Mouse (Mus musculus) hindbrain, embryonic 11.5 days (tissue): ENCODE results near the gene Foxn2. TPM values are rescaled to one million over a fixed set of nuclear protein-coding genes. Genes with fewer than 3 reads are reported as not detected.
A peak's percentile ranks its signal among the peaks of the same experiment; 100 is the strongest.

Source experiments
- ATAC-seq: fragments of 200-750 bp; cut with Nextera tagmentation; 2 replicates; pipeline ENCODE4 v1.8.0; 2017; ENCODE audit warnings: mild to moderate bottlenecking, moderate TSS enrichment, moderate library complexity; ENCODE audit not compliant: low FRiP score
- DNase-seq: peaks from one replicate; pipeline ENCODE4 v3.0.0-alpha.2; 2015; ENCODE audit warnings: low spot score
- H3K27ac ChIP-seq: fragments of 300-500 bp; sonication (generic); 2 replicates; pipeline ENCODE4 v1.5.1; 2014; ENCODE audit warnings: mild to moderate bottlenecking, low read depth, low read length
- H3K27me3 ChIP-seq: fragments of 300-500 bp; sonication (generic); 2 replicates; pipeline ENCODE4 v1.6.1; 2014; ENCODE audit warnings: mild to moderate bottlenecking, low read length, moderate library complexity, mixed read lengths; ENCODE audit not compliant: control insufficient read depth, insufficient read depth
- H3K36me3 ChIP-seq: fragments of 300-500 bp; sonication (generic); 2 replicates; pipeline ENCODE4 v1.6.1; 2014; ENCODE audit warnings: mild to moderate bottlenecking, low read length, moderate library complexity, mixed read lengths; ENCODE audit not compliant: control insufficient read depth, insufficient read depth
- H3K4me1 ChIP-seq: fragments of 300-500 bp; sonication (generic); replicated peaks from 2 replicates; pipeline ENCODE4 v1.6.1; 2014; ENCODE audit warnings: low read length, mixed read lengths; ENCODE audit not compliant: control insufficient read depth, insufficient read depth
- H3K4me2 ChIP-seq: fragments of 300-500 bp; sonication (generic); replicated peaks from 2 replicates; pipeline ENCODE4 v1.6.1; 2014; ENCODE audit warnings: mild to moderate bottlenecking, low read depth, low read length
- H3K4me3 ChIP-seq: fragments of 300-500 bp; sonication (generic); 2 replicates; pipeline ENCODE4 v1.5.1; 2014; ENCODE audit warnings: low read depth, low read length
- H3K9ac ChIP-seq: fragments of 300-500 bp; sonication (generic); 2 replicates; pipeline ENCODE4 v1.6.1; 2014; ENCODE audit warnings: low read depth, low read length
- H3K9me3 ChIP-seq: fragments of 300-500 bp; sonication (generic); 2 replicates; pipeline ENCODE4 v1.6.1; 2016; ENCODE audit warnings: low read length; ENCODE audit not compliant: control insufficient read depth
- WGBS: fragments of 180-500 bp; shearing (Covaris S2); extraction: QIAGEN DNeasy Blood & Tissue Kit; methylation state at CpG from one replicate; pipeline ENCODE4 v1.1.7; 2014; 5-methylcytosine and 5-hydroxymethylcytosine counted together
- polyA plus RNA-seq: library from polyadenylated mRNA; unstranded; fragments of >200 nt; fragmentation: Nextera tagmentation; extraction: Ambion mirVana; gene quantifications from 2 replicates; pipeline ENCODE4 v1.2.1, GENCODE M21; 2014

Gene Foxn2
- polyA plus RNA-seq, 1 experiment from 2014 or later: 9.2 TPM

GRCm38 (mm10) chr17:88508846-88509508 is 68.5 kb downstream of the Foxn2 start:
- no peak for DNase-seq
- no peak overlapping the region for H3K4me2 ChIP-seq
- no peak overlapping the region for H3K9ac ChIP-seq
- H3K27ac ChIP-seq: no peak overlapping the region
- H3K4me3 ChIP-seq: no peak overlapping the region
- no peak for ATAC-seq
- no peaks in the 10 kb centered on the region; the same call in 1 of the 2 replicates for H3K4me1 ChIP-seq
- H3K9me3 ChIP-seq: no peaks in the 10 kb centered on the region
- H3K36me3 ChIP-seq: no peaks in the 10 kb centered on the region
- no peaks in the 10 kb centered on the region for H3K27me3 ChIP-seq
- 37% methylated on average over 12 of the region's 12 CpGs for WGBS

GRCm38 (mm10) chr17:88509999-88510398 is 69.5 kb downstream of the Foxn2 start:
- H3K4me2 ChIP-seq: no peak overlapping the region
- DNase-seq (no peak), ATAC-seq (no peak)
- H3K4me1 ChIP-seq: no peaks in the 10 kb centered on the region; the same call in 1 of the 2 replicates
- H3K9ac ChIP-seq: no peak overlapping the region
- no peaks in the 10 kb centered on the region for H3K36me3 ChIP-seq
- no peaks in the 10 kb centered on the region for H3K27me3 ChIP-seq
- 82% methylated on average over 3 of the region's 3 CpGs for WGBS
- H3K9me3 ChIP-seq: no peaks in the 10 kb centered on the region
- no peak overlapping the region for H3K4me3 ChIP-seq
- no peak overlapping the region for H3K27ac ChIP-seq

- H3K9ac ChIP-seq: peak overlapping the region; percentile 38
- 9% methylated on average over 10 of the region's 10 CpGs for WGBS
Observed at GRCm38 (mm10) chr17:88511095-88511551, 70.6 kb downstream of the Foxn2 start.

GRCm38 (mm10) chr17:88516477-88516876 is 76.0 kb downstream of the Foxn2 start:
- H3K9ac ChIP-seq: no peak overlapping the region
- no peak for DNase-seq
- 83% methylated on average over 7 of the region's 7 CpGs for WGBS

More at GRCm38 (mm10) chr17:88511095-88511551, 70.6 kb downstream of the Foxn2 start:
- no peak overlapping the region for H3K4me3 ChIP-seq
- DNase-seq (peak; percentile 92), ATAC-seq (peak; percentile 80)
- H3K9me3 ChIP-seq: no peaks in the 10 kb centered on the region
- H3K27ac ChIP-seq: no peak overlapping the region
- H3K36me3 ChIP-seq: no peaks in the 10 kb centered on the region
- peak overlapping the region; percentile 24 for H3K4me2 ChIP-seq
- no peaks in the 10 kb centered on the region for H3K27me3 ChIP-seq
- no peaks in the 10 kb centered on the region; the same call in 1 of the 2 replicates for H3K4me1 ChIP-seq

GRCm38 (mm10) chr17:88527781-88528180 is 87.3 kb downstream of the Foxn2 start:
- Histone ChIP-seq H3K27ac (no peak overlapping the region), H3K36me3 (no peaks in the 10 kb centered on the region), H3K27me3 (no peaks in the 10 kb centered on the region), H3K9ac (no peak overlapping the region), H3K9me3 (no peaks in the 10 kb centered on the region), H3K4me1 (0 out of 2 replicates have a peak, but pooled peaks cover 2% of the 10 kb centered on the region), H3K4me2 (no peak overlapping the region), H3K4me3 (no peak overlapping the region)
- WGBS: 53% methylated on average over 2 of the region's 2 CpGs
- DNase-seq (peak; percentile 39), ATAC-seq (no peak)

More at GRCm38 (mm10) chr17:88516477-88516876, 76.0 kb downstream of the Foxn2 start:
- no peaks in the 10 kb centered on the region for H3K9me3 ChIP-seq
- H3K4me3 ChIP-seq: no peak overlapping the region
- H3K4me2 ChIP-seq: no peak overlapping the region
- H3K27me3 ChIP-seq: no peaks in the 10 kb centered on the region
- no peaks in the 10 kb centered on the region for H3K36me3 ChIP-seq
- H3K27ac ChIP-seq: no peak overlapping the region
- no peak for ATAC-seq
- H3K4me1 ChIP-seq: no peaks in the 10 kb centered on the region

- H3K4me3 ChIP-seq: peak within 1 kb of the TSS; percentile 70
- H3K27ac ChIP-seq: peak within 1 kb of the TSS; percentile 87
- no peaks in the 10 kb centered on the region for H3K36me3 ChIP-seq
- peak within 1 kb of the TSS; percentile 73 for H3K9ac ChIP-seq
- 0 out of 2 replicates have a peak, but pooled peaks cover 2% of the 10 kb centered on the region for H3K4me1 ChIP-seq
- no peaks in the 10 kb centered on the region for H3K9me3 ChIP-seq
- ATAC-seq: peak; percentile 97
- peak; percentile 98 for DNase-seq
- H3K27me3 ChIP-seq: no peaks in the 10 kb centered on the region
- WGBS: 10% methylated on average over 32 of the region's 49 CpGs
- H3K4me2 ChIP-seq: peak within 1 kb of the TSS; percentile 71
Observed at GRCm38 (mm10) chr17:88529519-88530235, 89.2 kb downstream of the Foxn2 start, which contains the start of gene Ppp1r21. TSS of gene Ppp1r21 (plus strand) at chr17:88530118.

- peak overlapping the region; percentile 73 for H3K9ac ChIP-seq
- H3K4me1 ChIP-seq: 0 out of 2 replicates have a peak, but pooled peaks cover 2% of the 10 kb centered on the region
- H3K4me3 ChIP-seq: peak overlapping the region; percentile 70
- peak overlapping the region; percentile 71 for H3K4me2 ChIP-seq
- no peaks in the 10 kb centered on the region for H3K27me3 ChIP-seq
- no peaks in the 10 kb centered on the region for H3K9me3 ChIP-seq
- H3K36me3 ChIP-seq: no peaks in the 10 kb centered on the region
- H3K27ac ChIP-seq: peak overlapping the region; percentile 75
- no peak for DNase-seq
- peak; percentile 87; the same call in 1 of the 2 replicates for ATAC-seq
- 0% methylated on average over 14 of the region's 14 CpGs for WGBS
Observed at GRCm38 (mm10) chr17:88530236-88530619, 89.7 kb downstream of the Foxn2 start.

- H3K36me3 ChIP-seq: no peaks in the 10 kb centered on the region
- H3K4me2 ChIP-seq: peak overlapping the region; percentile 71
- H3K4me1 ChIP-seq: 0 out of 2 replicates have a peak, but pooled peaks cover 2% of the 10 kb centered on the region
- peak overlapping the region; percentile 73 for H3K9ac ChIP-seq
- ATAC-seq: no peak
- H3K9me3 ChIP-seq: no peaks in the 10 kb centered on the region
- no peak for DNase-seq
- WGBS: 9% methylated on average over 11 of the region's 11 CpGs
- no peaks in the 10 kb centered on the region for H3K27me3 ChIP-seq
- peak overlapping the region; percentile 70 for H3K4me3 ChIP-seq
- peak overlapping the region; percentile 75 for H3K27ac ChIP-seq
Observed at GRCm38 (mm10) chr17:88530667-88531066, 90.2 kb downstream of the Foxn2 start.
